Mouse (Mus musculus) CH12.LX (cell line): ENCODE measurements around the gene Ift140. TPM values are rescaled to one million over a fixed set of nuclear protein-coding genes. Genes with fewer than 3 reads are reported as not detected.

ENCODE experiments used
- DNase-seq: peaks from one replicate; pipeline ENCODE4 v3.0.0-alpha.2; 2013; ENCODE audit errors: extremely low read depth
- H3K27ac ChIP-seq: 2 replicates; pipeline ENCODE4 v1.5.1; 2012; ENCODE audit warnings: low read depth, mild to moderate bottlenecking, control low read depth, moderate library complexity; ENCODE audit not compliant: insufficient read depth
- H3K27me3 ChIP-seq: replicated peaks from 2 replicates; pipeline ENCODE3; 2012; ENCODE audit warnings: inconsistent platforms
- H3K36me3 ChIP-seq, 2 experiments: replicated peaks in 1 of 2; 2 replicates each; pipeline versions ENCODE3 to v1.6.1; 2012; ENCODE audit warnings: inconsistent platforms in 1 of 2, low read length in 1 of 2, mild to moderate bottlenecking in 1 of 2, mixed read lengths in 1 of 2, moderate library complexity in 1 of 2; ENCODE audit not compliant: control insufficient read depth in 1 of 2, insufficient read depth in 1 of 2
- H3K4me1 ChIP-seq, 2 experiments: 2 replicates each; pipeline ENCODE4 v1.6.1; 2012; ENCODE audit warnings: inconsistent platforms in 1 of 2, moderate library complexity in 1 of 2; ENCODE audit not compliant: insufficient read depth in 2 of 2, control insufficient read depth in 1 of 2
- H3K4me2 ChIP-seq: 2 replicates; pipeline ENCODE4 v1.6.1; 2012; ENCODE audit warnings: low read depth, mild to moderate bottlenecking, control low read depth; ENCODE audit not compliant: poor library complexity, insufficient read depth, severe bottlenecking
- H3K4me3 ChIP-seq, 3 experiments: fragments of 150-350 bp in 1 of 3; sonication (generic) in 1 of 3; replicated peaks in 1 of 3; 2 replicates each; pipeline versions ENCODE3 to v1.5.1; 2011 to 2012; ENCODE audit warnings: low read depth in 2 of 3, low read length in 2 of 3, mild to moderate bottlenecking in 2 of 3, moderate library complexity in 2 of 3, control low read depth in 1 of 3, improper control_type of control experiment in 1 of 3, inconsistent platforms in 1 of 3, mixed read lengths in 1 of 3; ENCODE audit not compliant: poor library complexity in 1 of 3
- H3K79me2 ChIP-seq: replicated peaks from 2 replicates; pipeline ENCODE4 v1.6.1; 2012; ENCODE audit warnings: mild to moderate bottlenecking, moderate library complexity; ENCODE audit not compliant: control insufficient read depth, poor library complexity, insufficient read depth, severe bottlenecking; ENCODE audit errors: extremely low read depth
- H3K9ac ChIP-seq: 2 replicates; pipeline ENCODE4 v1.6.1; 2012; ENCODE audit warnings: low read depth, mild to moderate bottlenecking, control low read depth, moderate library complexity; ENCODE audit not compliant: insufficient read depth
- H3K9me3 ChIP-seq: replicated peaks from 2 replicates; pipeline ENCODE3; 2012; ENCODE audit warnings: low read length, inconsistent platforms, mixed read lengths
- BHLHE40 ChIP-seq: IDR thresholded peaks from 2 replicates; pipeline ENCODE4 v1.6.1; 2011; ENCODE audit warnings: mild to moderate bottlenecking, low read depth, low read length, improper control_type of control experiment
- CHD1 ChIP-seq: IDR thresholded peaks from 2 replicates; pipeline ENCODE4 v1.6.1; 2012; ENCODE audit warnings: low read depth, low read length, improper control_type of control experiment, inconsistent platforms
- CHD2 ChIP-seq: IDR thresholded peaks from 2 replicates; pipeline ENCODE4 v1.6.1; 2011; ENCODE audit warnings: low read length, improper control_type of control experiment
- CTCF ChIP-seq, 2 experiments: IDR thresholded peaks in 1 of 2; conservative IDR thresholded peaks in 1 of 2; 2 replicates each; pipeline ENCODE4 v1.5.1; 2011 to 2012; ENCODE audit warnings: low read depth in 2 of 2, low read length in 2 of 2, improper control_type of control experiment in 1 of 2, inconsistent platforms in 1 of 2, mild to moderate bottlenecking in 1 of 2, moderate library complexity in 1 of 2
- EP300 ChIP-seq: IDR thresholded peaks from 2 replicates; pipeline ENCODE4 v1.6.1; 2011; ENCODE audit warnings: low read length, improper control_type of control experiment
- HCFC1 ChIP-seq: IDR thresholded peaks from 2 replicates; pipeline ENCODE4 v1.6.1; 2012; ENCODE audit warnings: low read depth, mild to moderate bottlenecking, inconsistent platforms, low read length, improper control_type of control experiment
- JUN ChIP-seq: IDR thresholded peaks from 2 replicates; pipeline ENCODE4 v1.6.1; 2011; ENCODE audit warnings: low read depth, mild to moderate bottlenecking, low read length, improper control_type of control experiment, moderate library complexity; ENCODE audit not compliant: insufficient read depth
- JUND ChIP-seq: conservative IDR thresholded peaks from 2 replicates; pipeline ENCODE4 v1.6.1; 2011; ENCODE audit warnings: low read depth, low read length, improper control_type of control experiment
- KAT2A ChIP-seq: IDR thresholded peaks from 2 replicates; pipeline ENCODE4 v1.6.1; 2012; ENCODE audit warnings: low read length, improper control_type of control experiment, inconsistent platforms; ENCODE audit not compliant: insufficient replicate concordance
- MAFK ChIP-seq: IDR thresholded peaks from 2 replicates; pipeline ENCODE4 v1.6.1; 2011; ENCODE audit warnings: low read length, improper control_type of control experiment; ENCODE audit not compliant: insufficient replicate concordance
- MAX ChIP-seq: IDR thresholded peaks from 2 replicates; pipeline ENCODE4 v1.6.1; 2011; ENCODE audit warnings: low read length, improper control_type of control experiment
- NELFE ChIP-seq: IDR thresholded peaks from 2 replicates; pipeline ENCODE4 v1.6.1; 2011; ENCODE audit warnings: low read depth, low read length, improper control_type of control experiment
- NRF1 ChIP-seq: IDR thresholded peaks from 2 replicates; pipeline ENCODE4 v1.6.1; 2014; ENCODE audit warnings: low read depth, mild to moderate bottlenecking, inconsistent platforms, low read length, improper control_type of control experiment, moderate library complexity
- PAX5 ChIP-seq: IDR thresholded peaks from 2 replicates; pipeline ENCODE4 v1.6.1; 2012; ENCODE audit warnings: low read length, inconsistent platforms, mixed read lengths
- POLR2A ChIP-seq: IDR thresholded peaks from 2 replicates; pipeline ENCODE4 v1.6.1; 2011; ENCODE audit warnings: low read depth, mild to moderate bottlenecking, improper control_type of control experiment, low read length
- POLR2AphosphoS2 ChIP-seq: IDR thresholded peaks from 2 replicates; pipeline ENCODE4 v1.6.1; 2011; ENCODE audit warnings: low read depth, low read length, improper control_type of control experiment
- RAD21 ChIP-seq: IDR thresholded peaks from 2 replicates; pipeline ENCODE4 v1.6.1; 2011; ENCODE audit warnings: low read depth, mild to moderate bottlenecking, low read length, improper control_type of control experiment, moderate library complexity
- SMC3 ChIP-seq: IDR thresholded peaks from 2 replicates; pipeline ENCODE4 v1.6.1; 2011; ENCODE audit warnings: low read depth, low read length, improper control_type of control experiment
- TBP ChIP-seq: conservative IDR thresholded peaks from 2 replicates; pipeline ENCODE4 v1.6.1; 2011; ENCODE audit warnings: low read depth, low read length, improper control_type of control experiment
- TCF12 ChIP-seq: IDR thresholded peaks from 2 replicates; pipeline ENCODE4 v1.6.1; 2014; ENCODE audit warnings: low read depth, mild to moderate bottlenecking, inconsistent platforms, low read length, improper control_type of control experiment
- USF1 ChIP-seq: IDR thresholded peaks from 2 replicates; pipeline ENCODE4 v1.6.1; 2014; ENCODE audit warnings: low read depth, mild to moderate bottlenecking, inconsistent platforms, low read length, improper control_type of control experiment
- ZC3H11A ChIP-seq: IDR thresholded peaks from 2 replicates; pipeline ENCODE4 v1.6.1; 2012; ENCODE audit warnings: low read depth, mild to moderate bottlenecking, inconsistent platforms, low read length, improper control_type of control experiment
- ZMIZ1 ChIP-seq: IDR thresholded peaks from 2 replicates; pipeline ENCODE4 v1.6.1; 2012; ENCODE audit warnings: low read depth, mild to moderate bottlenecking, inconsistent platforms, low read length, improper control_type of control experiment
- dilution Hi-C: fragments of 300-500 bp; cut with MboI; formaldehyde crosslinking; loops from 2 replicates; pipeline ENCODE4 v1.14.3; 2020; ENCODE audit warnings: low sequenced_read_pairs; ENCODE audit not compliant: extremely low pct_unique_long_range_greater_than_20kb, extremely low pct_ligation_motif_present
- in situ Hi-C: fragments of 300-500 bp; cut with MboI; formaldehyde crosslinking; loops from 3 replicates; pipeline ENCODE4 v1.14.3; 2019; ENCODE audit warnings: low sequenced_read_pairs, low pct_ligation_motif_present, low pct_unique_long_range_greater_than_20kb, mixed read lengths
- polyA plus RNA-seq: library from polyadenylated mRNA; unstranded; fragments of >175 nt; gene quantifications from 2 replicates; pipeline ENCODE4 v1.2.1, GENCODE M21; 2012; ENCODE audit warnings: low read depth; ENCODE audit not compliant: insufficient read length
- total RNA-seq, 2 experiments: library from RNA; depleted of rRNA; stranded (reverse); fragments of 300-350 nt in 1 of 2; fragments of >200 nt in 1 of 2; gene quantifications; 2 replicates each; pipeline ENCODE4 v1.2.3; 2012 to 2014

Gene Ift140
- total and polyA plus RNA-seq, 3 experiments, result 24.4 to 34.8 (median 26.4) TPM

DNA sequence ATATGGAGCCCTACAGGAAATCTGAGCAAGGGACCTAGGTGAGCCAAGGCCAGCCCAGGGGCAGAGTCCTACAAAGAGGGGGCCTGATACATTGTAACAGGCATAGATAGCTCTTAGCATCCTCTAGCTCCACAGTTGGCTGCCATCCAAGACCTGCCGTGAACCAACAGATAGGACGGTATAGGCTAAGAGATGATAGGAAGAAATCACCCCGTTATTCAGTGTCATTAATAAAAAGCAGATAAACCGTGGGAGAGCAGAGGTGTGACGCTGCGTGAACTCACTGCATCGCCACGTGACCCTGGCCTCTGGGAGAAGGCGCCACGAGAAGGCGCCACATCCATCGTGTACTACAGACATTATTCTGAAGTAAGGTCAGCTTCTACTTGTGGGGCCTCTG, 48.0 kb downstream of the Ift140 start:
- no peak overlapping the region for H3K27ac ChIP-seq
- H3K79me2 ChIP-seq, result no peaks in the 10 kb centered on the region
- no peak overlapping the region for H3K9ac ChIP-seq
- H3K4me1 ChIP-seq, result peaks cover 12 to 31% of the 10 kb centered on the region in 2 experiments
- no peaks in the 10 kb centered on the region for H3K9me3 ChIP-seq
- in situ Hi-C loops, result no loop called here
- H3K36me3 ChIP-seq, result peaks cover 27 to 90% of the 10 kb centered on the region in 2 experiments
- no peak overlapping the region for H3K4me2 ChIP-seq
- TF ChIP-seq POLR2A (no peak), EP300 (no peak), CTCF (conservative IDR thresholded peaks at IDR 0.05 in 1 of 2, IDR thresholded peaks at IDR 0.05 in 1 of 2; ENCODE audit: low read depth in 2 of 2, low read length in 2 of 2) (no peak), TBP (no peak), MAFK (no peak), CHD1 (no peak), TCF12 (no peak)
- H3K27me3 ChIP-seq, result no peaks in the 10 kb centered on the region
- DNase-seq, result no peak
- dilution Hi-C loops, result no loop called here
- H3K4me3 ChIP-seq, result no peak overlapping the region

DNA sequence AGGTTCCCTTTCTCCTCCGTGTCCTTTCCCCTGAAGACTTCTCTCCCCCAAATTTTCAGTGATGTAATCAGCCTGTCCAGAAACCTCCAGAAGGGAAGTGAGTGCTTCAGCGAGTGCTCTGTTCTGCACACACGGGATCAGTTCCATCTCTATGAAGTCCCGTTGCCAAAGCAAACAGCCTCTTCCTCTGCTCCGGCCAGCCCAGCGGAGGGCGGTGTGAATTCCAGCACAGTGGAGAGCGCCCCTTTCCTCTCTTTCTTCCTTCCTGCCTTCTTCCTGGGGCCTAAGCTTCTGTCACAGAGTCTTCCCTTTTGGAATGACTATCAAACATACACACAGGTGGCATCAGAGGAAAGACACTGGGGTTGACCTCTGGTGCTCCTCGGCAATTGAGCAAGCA, 48.5 kb downstream of the Ift140 start:
- DNase-seq, result no peak

DNA sequence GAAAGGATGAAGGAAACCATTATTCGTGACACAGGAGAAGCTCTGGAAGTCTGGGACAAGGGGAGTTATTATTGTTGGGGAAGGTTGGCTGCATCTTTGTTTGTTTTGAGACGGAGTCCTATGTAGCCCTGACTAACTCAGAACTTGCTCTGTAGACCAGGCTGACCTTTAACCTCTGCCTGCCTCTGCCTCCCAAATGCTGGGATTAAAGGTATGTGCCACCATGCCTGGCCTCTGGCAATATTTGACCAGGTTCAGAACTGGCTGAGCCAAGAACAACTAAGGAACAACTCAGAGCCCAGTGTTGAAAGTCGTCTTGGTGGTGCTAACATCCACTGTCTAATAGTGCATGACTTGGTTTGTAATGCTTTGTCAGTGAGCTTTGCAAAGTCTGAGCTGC, 49.3 kb downstream of the Ift140 start:
- no peak overlapping the region for H3K27ac ChIP-seq
- TF ChIP-seq BHLHE40, result no peak
- no peak for TF ChIP-seq SMC3
- no peak for TF ChIP-seq HCFC1
- no peak for TF ChIP-seq JUND
- no peak for TF ChIP-seq NRF1
- no peak for TF ChIP-seq POLR2A
- no peak for TF ChIP-seq RAD21
- TF ChIP-seq PAX5, result no peak
- TF ChIP-seq ZMIZ1, result no peak
- TF ChIP-seq ZC3H11A, result no peak
- no peak for TF ChIP-seq NELFE
- TF ChIP-seq USF1, result no peak
- no peak for TF ChIP-seq MAX
- no peak for TF ChIP-seq KAT2A
- TF ChIP-seq POLR2AphosphoS2, result no peak
- H3K4me3 ChIP-seq, result no peak overlapping the region
- H3K79me2 ChIP-seq, result no peaks in the 10 kb centered on the region
- H3K4me1 ChIP-seq, result peaks cover 12 to 26% of the 10 kb centered on the region in 2 experiments
- peaks cover 31 to 91% of the 10 kb centered on the region in 2 experiments for H3K36me3 ChIP-seq
- in situ Hi-C loops (no loop called here), dilution Hi-C loops (no loop called here)
- H3K9ac ChIP-seq, result no peak overlapping the region
- no peaks in the 10 kb centered on the region for H3K27me3 ChIP-seq
- H3K9me3 ChIP-seq, result no peaks in the 10 kb centered on the region
- DNase-seq, result no peak
- H3K4me2 ChIP-seq, result no peak overlapping the region

More for the DNA sequence above, 48.5 kb downstream of the Ift140 start:
- H3K9me3 ChIP-seq, result no peaks in the 10 kb centered on the region
- no peak overlapping the region for H3K27ac ChIP-seq
- dilution Hi-C loops, result no loop called here
- no peak overlapping the region for H3K4me2 ChIP-seq
- no peak overlapping the region for H3K9ac ChIP-seq
- no peaks in the 10 kb centered on the region for H3K79me2 ChIP-seq
- H3K36me3 ChIP-seq, result peaks cover 29 to 90% of the 10 kb centered on the region in 2 experiments
- no peak for TF ChIP-seq USF1
- TF ChIP-seq CTCF (conservative IDR thresholded peaks at IDR 0.05 in 1 of 2, IDR thresholded peaks at IDR 0.05 in 1 of 2; ENCODE audit: low read depth in 2 of 2, low read length in 2 of 2), result no peak
- no peak for TF ChIP-seq PAX5
- TF ChIP-seq POLR2A, result no peak
- no peak for TF ChIP-seq KAT2A
- no peak for TF ChIP-seq JUN
- TF ChIP-seq RAD21, result no peak
- TF ChIP-seq CHD2, result no peak
- no peak for TF ChIP-seq ZMIZ1
- TF ChIP-seq, all 38 proteins: peak for 0
- H3K4me1 ChIP-seq, result peaks cover 12 to 26% of the 10 kb centered on the region in 2 experiments
- in situ Hi-C loops, result no loop called here
- no peaks in the 10 kb centered on the region for H3K27me3 ChIP-seq
- no peak overlapping the region for H3K4me3 ChIP-seq
